Mouse (Mus musculus) v-Abl transformed pro-B cells (cell line): ENCODE results near the gene Eif4a3.
"Not testable (repeated sequence)": the region's sequence is repeated elsewhere in the genome, so short reads cannot be mapped to it uniquely, and the experiment has no call there.

ENCODE experiments used
- in situ Hi-C, 2 experiments: fragments of 400-800 bp; cut with MboI; formaldehyde crosslinking; loops; one replicate each; pipeline ENCODE4 v1.15.1; 2025; ENCODE audit not compliant: unreplicated experiment in 2 of 2

Eif4a3 gene

GRCm38 (mm10) chr11:119252854-119253541 is 46.9 kb downstream of the Eif4a3 start:
- in situ Hi-C loops, result no loop called here

- in situ Hi-C loops, result no loop called here
Observed at GRCm38 (mm10) chr11:119250998-119251397, 48.9 kb downstream of the Eif4a3 start.

- in situ Hi-C loops, result no loop called here
Observed at GRCm38 (mm10) chr11:119249011-119249410, 50.9 kb downstream of the Eif4a3 start.

- in situ Hi-C loops, result not testable (repeated sequence)
Observed at GRCm38 (mm10) chr11:119245543-119245942, 54.3 kb downstream of the Eif4a3 start.

- in situ Hi-C loops, result no loop called here
Observed at GRCm38 (mm10) chr11:119239480-119239879, 60.4 kb downstream of the Eif4a3 start.
